Mouse (Mus musculus) small intestine, adult 2 months (tissue): ENCODE data around the gene Pja2. TPM values are rescaled to one million over a fixed set of nuclear protein-coding genes. Genes with fewer than 3 reads are reported as not detected.

ENCODE experiments used
- H3K27ac ChIP-seq: fragments of 200-500 bp; 2 replicates; pipeline ENCODE4 v1.5.1; 2012; ENCODE audit warnings: low read depth, low read length, control low read depth, inconsistent platforms; ENCODE audit not compliant: insufficient read depth
- H3K27me3 ChIP-seq: fragments of 200-500 bp; 2 replicates; pipeline ENCODE4 v1.6.1; 2012; ENCODE audit warnings: mild to moderate bottlenecking, moderate library complexity, low read length, inconsistent platforms; ENCODE audit not compliant: control insufficient read depth, insufficient read depth
- H3K36me3 ChIP-seq: fragments of 200-500 bp; 2 replicates; pipeline ENCODE4 v1.6.1; 2012; ENCODE audit warnings: mild to moderate bottlenecking, low read length, control low read depth, inconsistent platforms; ENCODE audit not compliant: control insufficient read depth, insufficient read depth
- H3K4me1 ChIP-seq: fragments of 200-500 bp; 2 replicates; pipeline ENCODE4 v1.6.1; 2012; ENCODE audit warnings: low read length, inconsistent platforms, mixed read lengths; ENCODE audit not compliant: control insufficient read depth, insufficient read depth, insufficient read length
- H3K4me3 ChIP-seq: fragments of 200-500 bp; 2 replicates; pipeline ENCODE4 v1.5.1; 2012; ENCODE audit warnings: low read depth, mild to moderate bottlenecking, control low read depth, inconsistent platforms, low read length, moderate library complexity
- CTCF ChIP-seq: fragments of 200-500 bp; IDR thresholded peaks from 2 replicates; pipeline ENCODE4 v1.5.1; 2012; ENCODE audit warnings: low read depth, mild to moderate bottlenecking, control low read depth, inconsistent platforms, low read length, moderate library complexity, mixed read lengths; ENCODE audit not compliant: insufficient replicate concordance, insufficient read length; ENCODE audit errors: extremely low read depth
- POLR2A ChIP-seq: fragments of 200-500 bp; IDR thresholded peaks from 2 replicates; pipeline ENCODE4 v1.6.1; 2012; ENCODE audit warnings: low read depth, mild to moderate bottlenecking, control low read depth, inconsistent platforms, low read length, moderate library complexity
- WGBS: fragments of 180-500 bp; shearing (Covaris S2); methylation state at CpG from one replicate; pipeline ENCODE4 v1.1.7; 2018; 5-methylcytosine and 5-hydroxymethylcytosine counted together
- polyA plus RNA-seq: library from polyadenylated mRNA; depleted of rRNA; stranded (reverse); fragments of >200 nt; gene quantifications from 2 replicates; pipeline ENCODE4 v1.2.3, GENCODE M21; 2012

The Pja2 gene
- polyA plus RNA-seq, 1 experiment: 6.4 TPM

- H3K36me3 ChIP-seq: no peaks in the 10 kb centered on the region
- no peak overlapping the region for H3K27ac ChIP-seq
- H3K27me3 ChIP-seq: no peaks in the 10 kb centered on the region
- H3K4me3 ChIP-seq: no peak overlapping the region
- TF ChIP-seq CTCF (no peak), POLR2A (no peak)
- 74% methylated on average over 7 of the region's 7 CpGs for WGBS
- H3K4me1 ChIP-seq: no peaks in the 10 kb centered on the region
Observed at GRCm38 (mm10) chr17:64344576-64345172, 13.0 kb upstream of the Pja2 start.

- WGBS: 51% methylated on average over 7 of the region's 7 CpGs
- Histone ChIP-seq H3K27ac (no peak overlapping the region), H3K27me3 (no peaks in the 10 kb centered on the region), H3K4me3 (no peak overlapping the region), H3K4me1 (no peaks in the 10 kb centered on the region), H3K36me3 (no peaks in the 10 kb centered on the region)
- no peak for TF ChIP-seq CTCF
- TF ChIP-seq POLR2A: no peak
Observed at GRCm38 (mm10) chr17:64341698-64342097, 10.0 kb upstream of the Pja2 start.

- H3K36me3 ChIP-seq: no peaks in the 10 kb centered on the region
- no peaks in the 10 kb centered on the region for H3K4me1 ChIP-seq
- no peaks in the 10 kb centered on the region for H3K27me3 ChIP-seq
- H3K27ac ChIP-seq: no peak overlapping the region
- no peak overlapping the region for H3K4me3 ChIP-seq
- WGBS: 54% methylated on average over 5 of the region's 5 CpGs
- TF ChIP-seq CTCF (no peak), POLR2A (no peak)
Observed at GRCm38 (mm10) chr17:64339752-64340151, 8.0 kb upstream of the Pja2 start.

- Histone ChIP-seq H3K27ac (no peak overlapping the region), H3K4me1 (no peaks in the 10 kb centered on the region), H3K27me3 (no peaks in the 10 kb centered on the region), H3K4me3 (no peak overlapping the region), H3K36me3 (no peaks in the 10 kb centered on the region)
- WGBS: 83% methylated on average over 4 of the region's 4 CpGs
- no peak for TF ChIP-seq CTCF
Observed at GRCm38 (mm10) chr17:64337220-64337619, 5.5 kb upstream of the Pja2 start.

GRCm38 (mm10) chr17:64333956-64334355, 2.2 kb upstream of the Pja2 start:
- WGBS: 81% methylated on average over 4 of the region's 4 CpGs
- Histone ChIP-seq H3K27ac (no peak overlapping the region), H3K4me1 (no peaks in the 10 kb centered on the region), H3K36me3 (no peaks in the 10 kb centered on the region), H3K4me3 (no peak overlapping the region), H3K27me3 (no peaks in the 10 kb centered on the region)
- TF ChIP-seq POLR2A (no peak), CTCF (no peak)

GRCm38 (mm10) chr17:64332770-64333096, 1.0 kb upstream of the Pja2 start:
- WGBS: 18% methylated on average over 5 of the region's 5 CpGs
- Histone ChIP-seq H3K4me3 (peak overlapping the region; percentile 62; the same call in 1 of the 2 replicates), H3K36me3 (no peaks in the 10 kb centered on the region), H3K4me1 (no peaks in the 10 kb centered on the region), H3K27ac (peak overlapping the region; percentile 64), H3K27me3 (no peaks in the 10 kb centered on the region)
- no peak for TF ChIP-seq CTCF
- no peak for TF ChIP-seq POLR2A

- under 1% methylated on average over 62 of the region's 62 CpGs for WGBS
- no peak for TF ChIP-seq CTCF
- peak; percentile 83 for TF ChIP-seq POLR2A
- peak overlapping the region; percentile 91 for H3K4me3 ChIP-seq
- H3K27me3 ChIP-seq: no peaks in the 10 kb centered on the region
- peak overlapping the region; percentile 71 for H3K27ac ChIP-seq
- H3K36me3 ChIP-seq: no peaks in the 10 kb centered on the region
- H3K4me1 ChIP-seq: no peaks in the 10 kb centered on the region
Observed at GRCm38 (mm10) chr17:64331291-64331897, 322 bp downstream of the Pja2 start.
